Mouse (Mus musculus) ES-E14 (cell line): ENCODE data around the gene Dis3l. TPM values are rescaled to one million over a fixed set of nuclear protein-coding genes. Genes with fewer than 3 reads are reported as not detected.
"Not testable (repeated sequence)": the region's sequence is repeated elsewhere in the genome, so short reads cannot be mapped to it uniquely, and the experiment has no call there.

Experiments
- DNase-seq: peaks from one replicate; pipeline ENCODE4 v3.0.0-alpha.2; 2013; ENCODE audit warnings: low read depth, low spot score
- H3K27ac ChIP-seq: 2 replicates; pipeline ENCODE4 v1.5.1; 2012; ENCODE audit warnings: low read depth, mild to moderate bottlenecking, low read length, moderate library complexity, mixed read lengths; ENCODE audit not compliant: poor library complexity, insufficient read depth, severe bottlenecking
- H3K36me3 ChIP-seq: 2 replicates; pipeline ENCODE4 v1.6.1; 2012; ENCODE audit warnings: mild to moderate bottlenecking, low read length, moderate library complexity, mixed read lengths; ENCODE audit not compliant: control insufficient read depth, poor library complexity, insufficient read depth, severe bottlenecking
- H3K4me1 ChIP-seq, 2 experiments: fragments of 150-350 bp in 1 of 2; sonication (generic) in 1 of 2; 2 replicates each; pipeline ENCODE4 v1.6.1; 2012; ENCODE audit warnings: low read length in 2 of 2, mild to moderate bottlenecking in 1 of 2, mixed read lengths in 1 of 2; ENCODE audit not compliant: control insufficient read depth in 2 of 2, insufficient read depth in 2 of 2, poor library complexity in 1 of 2
- H3K4me3 ChIP-seq, 2 experiments: fragments of 150-350 bp in 1 of 2; sonication (generic) in 1 of 2; 2 replicates each; pipeline ENCODE4 v1.5.1; 2012; ENCODE audit warnings: low read length in 2 of 2, low read depth in 1 of 2, mild to moderate bottlenecking in 1 of 2, mixed read lengths in 1 of 2; ENCODE audit not compliant: insufficient read depth in 1 of 2, poor library complexity in 1 of 2, severe bottlenecking in 1 of 2
- H3K9ac ChIP-seq: 2 replicates; pipeline ENCODE4 v1.6.1; 2012; ENCODE audit warnings: low read depth, mild to moderate bottlenecking, low read length, mixed read lengths; ENCODE audit not compliant: poor library complexity, insufficient read depth, severe bottlenecking
- H3K9me3 ChIP-seq: fragments of 150-350 bp; sonication (generic); 2 replicates; pipeline ENCODE4 v1.6.1; 2012; ENCODE audit warnings: low read depth, mild to moderate bottlenecking, low read length; ENCODE audit not compliant: control insufficient read depth, insufficient read depth
- CHD2 ChIP-seq: IDR thresholded peaks from 2 replicates; pipeline ENCODE4 v1.6.1; 2014; ENCODE audit warnings: mild to moderate bottlenecking, low read depth, low read length, inconsistent platforms
- HCFC1 ChIP-seq: IDR thresholded peaks from 2 replicates; pipeline ENCODE4 v1.6.1; 2012; ENCODE audit warnings: low read length, inconsistent platforms, borderline replicate concordance; ENCODE audit not compliant: insufficient read depth
- MAFK ChIP-seq: IDR thresholded peaks from 2 replicates; pipeline ENCODE4 v1.6.1; 2014; ENCODE audit warnings: mild to moderate bottlenecking, low read depth, low read length, inconsistent platforms; ENCODE audit not compliant: insufficient read depth
- ZC3H11A ChIP-seq: IDR thresholded peaks from 2 replicates; pipeline ENCODE4 v1.6.1; 2012; ENCODE audit warnings: low read depth, mild to moderate bottlenecking, inconsistent platforms, low read length, borderline replicate concordance
- ZNF384 ChIP-seq: IDR thresholded peaks from 2 replicates; pipeline ENCODE4 v1.6.1; 2012; ENCODE audit warnings: low read depth, low read length, inconsistent platforms
- in situ Hi-C, 2 experiments: fragments of 600-800 bp; cut with MboI; formaldehyde crosslinking; loops; one replicate each; pipeline ENCODE4 v1.15.1; 2025; ENCODE audit warnings: low sequenced_read_pairs in 2 of 2, inconsistent platforms in 1 of 2; ENCODE audit not compliant: unreplicated experiment in 2 of 2
- total RNA-seq: library from RNA; depleted of rRNA; stranded (reverse); fragments of 300-350 nt; gene quantifications from 2 replicates; pipeline ENCODE4 v1.2.3, GENCODE M21; 2012

Gene Dis3l
- total RNA-seq, 1 experiment = 11.2 TPM

GRCm38 (mm10) chr9:64271249-64271648 lies 69.8 kb downstream of the Dis3l start:
- H3K4me3 ChIP-seq = no peak overlapping the region
- no peaks in the 10 kb centered on the region for H3K36me3 ChIP-seq
- TF ChIP-seq ZNF384 (no peak), MAFK (no peak), ZC3H11A (no peak), CHD2 (no peak), HCFC1 (no peak)
- H3K9me3 ChIP-seq = no peaks in the 10 kb centered on the region
- H3K9ac ChIP-seq = no peak overlapping the region; the same call in 1 of the 2 replicates
- peaks cover 0 to 2% of the 10 kb centered on the region in 2 experiments; a peak in 2 of 4 replicates for H3K4me1 ChIP-seq
- no peak for DNase-seq
- in situ Hi-C loops = no loop called here
- H3K27ac ChIP-seq = no peak overlapping the region

GRCm38 (mm10) chr9:64268836-64269235 lies 72.3 kb downstream of the Dis3l start:
- H3K4me1 ChIP-seq, H3K36me3 ChIP-seq, H3K4me3 ChIP-seq, in situ Hi-C loops, DNase-seq, H3K9me3 ChIP-seq: not testable (repeated sequence)
- Histone ChIP-seq H3K9ac (peak overlapping the region; percentile 16; the same call in 1 of the 2 replicates), H3K27ac (peak overlapping the region; percentile 96)

GRCm38 (mm10) chr9:64268196-64268595 lies 72.9 kb downstream of the Dis3l start:
- Histone ChIP-seq H3K4me1 (peaks cover 0 to 2% of the 10 kb centered on the region in 2 experiments; a peak in 2 of 4 replicates), H3K9me3 (no peaks in the 10 kb centered on the region), H3K4me3 (peak overlapping the region; percentile 6 to 26), H3K9ac (peak overlapping the region; percentile 44), H3K27ac (peak overlapping the region; percentile 96), H3K36me3 (no peaks in the 10 kb centered on the region)
- in situ Hi-C loops = no loop called here
- no peak for TF ChIP-seq CHD2
- TF ChIP-seq ZNF384 = no peak; the same call in 1 of the 2 replicates
- no peak for TF ChIP-seq ZC3H11A
- TF ChIP-seq HCFC1 = no peak
- no peak for TF ChIP-seq MAFK
- DNase-seq = peak; percentile 48

GRCm38 (mm10) chr9:64267231-64267630 lies 73.9 kb downstream of the Dis3l start:
- Histone ChIP-seq H3K9ac (no peak overlapping the region), H3K9me3 (no peaks in the 10 kb centered on the region), H3K4me3 (peak overlapping the region in 1 of 2 experiments; percentile 6; a peak in 1 of 4 replicates), H3K27ac (peak overlapping the region; percentile 49; the same call in 1 of the 2 replicates), H3K36me3 (no peaks in the 10 kb centered on the region), H3K4me1 (peaks cover 0 to 2% of the 10 kb centered on the region in 2 experiments; a peak in 2 of 4 replicates)
- TF ChIP-seq HCFC1 (no peak), MAFK (no peak), ZNF384 (no peak), ZC3H11A (no peak)
- no peak for DNase-seq
- in situ Hi-C loops = no loop called here

GRCm38 (mm10) chr9:64264813-64265212 lies 76.3 kb downstream of the Dis3l start:
- H3K4me1 ChIP-seq = no peaks in the 10 kb centered on the region; a peak in 1 of 4 replicates
- no peaks in the 10 kb centered on the region for H3K9me3 ChIP-seq
- DNase-seq = no peak
- TF ChIP-seq ZC3H11A = no peak
- TF ChIP-seq HCFC1 = no peak
- no peak for TF ChIP-seq CHD2
- TF ChIP-seq ZNF384 = no peak
- no peak for TF ChIP-seq MAFK
- in situ Hi-C loops = no loop called here
- no peak overlapping the region for H3K4me3 ChIP-seq
- H3K36me3 ChIP-seq = no peaks in the 10 kb centered on the region
- no peak overlapping the region for H3K27ac ChIP-seq
- H3K9ac ChIP-seq = no peak overlapping the region
